Mouse (Mus musculus): ENCODE results near the gene Fam83g. TPM values are rescaled to one million over a fixed set of nuclear protein-coding genes. Genes with fewer than 3 reads are reported as not detected.
A peak's percentile ranks its signal among the peaks of the same experiment; 100 is the strongest.

The Fam83g gene
- total and polyA plus RNA-seq, 2 experiments, result 1.0 to 1.4 TPM

- DNase-seq (ENCODE audit: extremely low read depth, low read depth, low spot score), result peak; percentile 15
- no peaks in the 10 kb centered on the region for H3K36me3 ChIP-seq (ENCODE audit: control insufficient read depth, insufficient read depth, low read length)
- no peak overlapping the region for H3K4me3 ChIP-seq (ENCODE audit: insufficient read depth, low read depth, low read length)
- H3K27me3 ChIP-seq (ENCODE audit: control insufficient read depth, insufficient read depth, low read length), result no peaks in the 10 kb centered on the region
- H3K27ac ChIP-seq (replicated peaks; ENCODE audit: insufficient read depth, low read depth, low read length), result no peak overlapping the region
- TF ChIP-seq CTCF (IDR thresholded peaks at IDR 0.05; ENCODE audit: low read depth, low read length), result peak; percentile 91
- no peak for TF ChIP-seq POLR2A (IDR thresholded peaks at IDR 0.05; ENCODE audit: extremely low read depth, insufficient read depth, low read length)
- H3K4me1 ChIP-seq (ENCODE audit: control insufficient read depth, insufficient read depth, low read length), result no peaks in the 10 kb centered on the region
- no peaks in the 10 kb centered on the region for H3K79me2 ChIP-seq (ENCODE audit: control insufficient read depth, insufficient read depth, low read length)
- 70% methylated on average over 7 of the region's 7 CpGs for whole genome bisulfite sequencing
- no peak overlapping the region for H3K9ac ChIP-seq (ENCODE audit: low read depth, low read length)
Observed at GRCm38 (mm10) chr11:61665991-61666799, 17.7 kb upstream of the Fam83g start.

GRCm38 (mm10) chr11:61667248-61667647 is 16.6 kb upstream of the Fam83g start:
- 88% methylated on average over 5 of the region's 5 CpGs for WGBS
- no peaks in the 10 kb centered on the region for H3K36me3 ChIP-seq (ENCODE audit: control insufficient read depth, insufficient read depth, low read length)
- no peaks in the 10 kb centered on the region for H3K79me2 ChIP-seq (ENCODE audit: control insufficient read depth, insufficient read depth, low read length)

GRCm38 (mm10) chr11:61667782-61668181 is 16.1 kb upstream of the Fam83g start:
- Histone ChIP-seq H3K79me2 (ENCODE audit: control insufficient read depth, insufficient read depth, low read length) (no peaks in the 10 kb centered on the region), H3K27me3 (ENCODE audit: control insufficient read depth, insufficient read depth, low read length) (no peaks in the 10 kb centered on the region), H3K36me3 (ENCODE audit: control insufficient read depth, insufficient read depth, low read length) (no peaks in the 10 kb centered on the region), H3K27ac (replicated peaks; ENCODE audit: insufficient read depth, low read depth, low read length) (no peak overlapping the region), H3K4me3 (ENCODE audit: insufficient read depth, low read depth, low read length) (no peak overlapping the region), H3K4me1 (ENCODE audit: control insufficient read depth, insufficient read depth, low read length) (no peaks in the 10 kb centered on the region), H3K9ac (ENCODE audit: low read depth, low read length) (no peak overlapping the region)
- DNase-seq (ENCODE audit: extremely low read depth, low read depth, low spot score), result no peak
- WGBS, result 90% methylated on average over 5 of the region's 5 CpGs
- TF ChIP-seq POLR2A (IDR thresholded peaks at IDR 0.05; ENCODE audit: extremely low read depth, insufficient read depth, low read length) (no peak), CTCF (IDR thresholded peaks at IDR 0.05; ENCODE audit: low read depth, low read length) (no peak)

More at GRCm38 (mm10) chr11:61667248-61667647, 16.6 kb upstream of the Fam83g start:
- H3K27me3 ChIP-seq (ENCODE audit: control insufficient read depth, insufficient read depth, low read length), result no peaks in the 10 kb centered on the region
- no peak for DNase-seq (ENCODE audit: extremely low read depth, low read depth, low spot score)
- H3K4me1 ChIP-seq (ENCODE audit: control insufficient read depth, insufficient read depth, low read length), result no peaks in the 10 kb centered on the region
- no peak overlapping the region for H3K9ac ChIP-seq (ENCODE audit: low read depth, low read length)
- no peak overlapping the region for H3K4me3 ChIP-seq (ENCODE audit: insufficient read depth, low read depth, low read length)
- TF ChIP-seq CTCF (IDR thresholded peaks at IDR 0.05; ENCODE audit: low read depth, low read length) (no peak), POLR2A (IDR thresholded peaks at IDR 0.05; ENCODE audit: extremely low read depth, insufficient read depth, low read length) (no peak)
- H3K27ac ChIP-seq (replicated peaks; ENCODE audit: insufficient read depth, low read depth, low read length), result no peak overlapping the region

- TF ChIP-seq CTCF (IDR thresholded peaks at IDR 0.05; ENCODE audit: low read depth, low read length), result no peak
- Histone ChIP-seq H3K9ac (ENCODE audit: low read depth, low read length) (no peak overlapping the region), H3K36me3 (ENCODE audit: control insufficient read depth, insufficient read depth, low read length) (no peaks in the 10 kb centered on the region), H3K27me3 (ENCODE audit: control insufficient read depth, insufficient read depth, low read length) (no peaks in the 10 kb centered on the region), H3K27ac (replicated peaks; ENCODE audit: insufficient read depth, low read depth, low read length) (no peak overlapping the region), H3K4me1 (ENCODE audit: control insufficient read depth, insufficient read depth, low read length) (no peaks in the 10 kb centered on the region), H3K4me3 (ENCODE audit: insufficient read depth, low read depth, low read length) (no peak overlapping the region), H3K79me2 (ENCODE audit: control insufficient read depth, insufficient read depth, low read length) (no peaks in the 10 kb centered on the region)
- WGBS, result 79% methylated on average over 14 of the region's 14 CpGs
- no peak for DNase-seq (ENCODE audit: extremely low read depth, low read depth, low spot score)
Observed at GRCm38 (mm10) chr11:61669492-61670490, 14.1 kb upstream of the Fam83g start.

GRCm38 (mm10) chr11:61671781-61672383 is 12.0 kb upstream of the Fam83g start:
- no peaks in the 10 kb centered on the region for H3K27me3 ChIP-seq (ENCODE audit: control insufficient read depth, insufficient read depth, low read length)
- no peak overlapping the region for H3K4me3 ChIP-seq (ENCODE audit: insufficient read depth, low read depth, low read length)
- no peak for DNase-seq (ENCODE audit: extremely low read depth, low read depth, low spot score)
- WGBS, result 75% methylated on average over 19 of the region's 19 CpGs
- no peaks in the 10 kb centered on the region for H3K4me1 ChIP-seq (ENCODE audit: control insufficient read depth, insufficient read depth, low read length)
- H3K36me3 ChIP-seq (ENCODE audit: control insufficient read depth, insufficient read depth, low read length), result no peaks in the 10 kb centered on the region
- TF ChIP-seq POLR2A (IDR thresholded peaks at IDR 0.05; ENCODE audit: extremely low read depth, insufficient read depth, low read length) (no peak), CTCF (IDR thresholded peaks at IDR 0.05; ENCODE audit: low read depth, low read length) (no peak)
- no peak overlapping the region for H3K27ac ChIP-seq (replicated peaks; ENCODE audit: insufficient read depth, low read depth, low read length)
- H3K9ac ChIP-seq (ENCODE audit: low read depth, low read length), result no peak overlapping the region
- no peaks in the 10 kb centered on the region for H3K79me2 ChIP-seq (ENCODE audit: control insufficient read depth, insufficient read depth, low read length)
